Mouse (Mus musculus): ENCODE results near the gene Nprl3. TPM values are rescaled to one million over a fixed set of nuclear protein-coding genes. Genes with fewer than 3 reads are reported as not detected.

Nprl3 gene
- 49.7 TPM for polyA plus RNA-seq (2017; shearing (Covaris generic))

GRCm38 (mm10) chr11:32267188-32267884, at the start of gene Nprl3:
Nprl3 (minus strand) TSS chr11:32267707.

GRCm38 (mm10) chr11:32299865-32300264, 32.4 kb upstream of the Nprl3 start, which contains the start of gene Hbq1a:
Hbq1a (plus strand) TSS chr11:32300069.

GRCm38 (mm10) chr11:32296203-32296602, 28.7 kb upstream of the Nprl3 start, which contains the start of gene Hba-a2:
Hba-a2 (plus strand) TSS chr11:32296489.

GRCm38 (mm10) chr11:32286695-32287492, 19.4 kb upstream of the Nprl3 start, which contains the start of gene Hbq1b:
Hbq1b (plus strand) TSS chr11:32286965.

GRCm38 (mm10) chr11:32283091-32283777, 15.7 kb upstream of the Nprl3 start, which contains the start of gene Hba-a1:
Hba-a1 (plus strand) TSS chr11:32283511.

GRCm38 (mm10) chr11:32276347-32276746, 8.8 kb upstream of the Nprl3 start, which contains the start of gene Hba-x:
Hba-x (plus strand) TSS chr11:32276400.

GRCm38 (mm10) chr11:32226124-32226871, 41.2 kb downstream of the Nprl3 start, which contains the start of gene Mpg:
Mpg (plus strand) TSS chr11:32226505.

GRCm38 (mm10) chr11:32221951-32222409, 45.5 kb downstream of the Nprl3 start, which contains the start of gene Rhbdf1:
Rhbdf1 (minus strand) TSS chr11:32222300.

GRCm38 (mm10) chr11:32205058-32205873, 62.2 kb downstream of the Nprl3 start, which contains the start of gene Snrnp25:
Snrnp25 (plus strand) TSS chr11:32205415.

GRCm38 (mm10) chr11:32200075-32200601, 67.4 kb downstream of the Nprl3 start, which contains the start of gene Il9r:
Il9r (minus strand) TSS chr11:32200279.

Other genes starting within 250 kb of the Nprl3 start
- gene Il9r, start 67.4 kb downstream of the Nprl3 start, polyA plus RNA-seq (2017; shearing (Covaris generic)), result not detected
- 15.5 TPM for gene Snrnp25, start 62.3 kb downstream of the Nprl3 start, polyA plus RNA-seq (2017; shearing (Covaris generic))
- gene Rhbdf1, start 45.4 kb downstream of the Nprl3 start, polyA plus RNA-seq (2017; shearing (Covaris generic)), result not detected
- 19.8 TPM for gene Mpg, start 41.2 kb downstream of the Nprl3 start, polyA plus RNA-seq (2017; shearing (Covaris generic))
- not detected for gene Hba-x, start 8.7 kb upstream of the Nprl3 start, polyA plus RNA-seq (2017; shearing (Covaris generic))
- gene Hba-a1, start 15.8 kb upstream of the Nprl3 start, polyA plus RNA-seq (2017; shearing (Covaris generic)), result not detected
- not detected for gene Hbq1b, start 19.3 kb upstream of the Nprl3 start, polyA plus RNA-seq (2017; shearing (Covaris generic))
- gene Hba-a2, start 28.8 kb upstream of the Nprl3 start, polyA plus RNA-seq (2017; shearing (Covaris generic)), result not detected
- gene Hbq1a, start 32.4 kb upstream of the Nprl3 start, polyA plus RNA-seq (2017; shearing (Covaris generic)), result not detected
- not detected for gene Sh3pxd2b, start 80.1 kb upstream of the Nprl3 start, polyA plus RNA-seq (2017; shearing (Covaris generic))
- gene Ubtd2, start 187.7 kb upstream of the Nprl3 start, polyA plus RNA-seq (2017; shearing (Covaris generic)), result 8.8 TPM

Measured in naive thymus-derived CD4-positive, alpha-beta T cell, adult 5 months (primary cell).